Mouse (Mus musculus) embryonic facial prominence, embryonic 10.5 days (tissue): ENCODE data around the gene Pik3cd. TPM values are rescaled to one million over a fixed set of nuclear protein-coding genes. Genes with fewer than 3 reads are reported as not detected.
A peak's percentile ranks its signal among the peaks of the same experiment; 100 is the strongest.

Source experiments
- DNase-seq: peaks from one replicate; pipeline ENCODE4 v3.0.0-alpha.2; 2017; ENCODE audit warnings: low spot score
- H3K27ac ChIP-seq: fragments of 300-500 bp; sonication (generic); replicated peaks from 2 replicates; pipeline ENCODE4 v1.5.1; 2016; ENCODE audit warnings: mild to moderate bottlenecking
- H3K27me3 ChIP-seq: fragments of 300-500 bp; sonication (generic); replicated peaks from 2 replicates; pipeline ENCODE4 v1.6.1; 2016; ENCODE audit warnings: low read depth, mild to moderate bottlenecking; ENCODE audit not compliant: poor library complexity, severe bottlenecking
- H3K36me3 ChIP-seq: fragments of 300-500 bp; sonication (generic); replicated peaks from 2 replicates; pipeline ENCODE4 v1.6.1; 2016; ENCODE audit warnings: mild to moderate bottlenecking, moderate library complexity
- H3K4me1 ChIP-seq: fragments of 300-500 bp; sonication (generic); 2 replicates; pipeline ENCODE4 v1.6.1; 2016
- H3K4me3 ChIP-seq: fragments of 300-500 bp; sonication (generic); 2 replicates; pipeline ENCODE4 v1.5.1; 2016; ENCODE audit warnings: mild to moderate bottlenecking, moderate library complexity
- H3K9me3 ChIP-seq: fragments of 300-500 bp; sonication (generic); 2 replicates; pipeline ENCODE4 v1.6.1; 2016; ENCODE audit warnings: mild to moderate bottlenecking
- WGBS: fragments of 180-500 bp; shearing (Covaris S2); methylation state at CpG from one replicate; pipeline ENCODE4 v1.1.7; 2016; 5-methylcytosine and 5-hydroxymethylcytosine counted together
- polyA plus RNA-seq: library from polyadenylated mRNA; unstranded; fragments of >200 nt; fragmentation: Nextera tagmentation; extraction: Ambion mirVana; gene quantifications from 2 replicates; pipeline ENCODE4 v1.2.1, GENCODE M21; 2016

Gene Pik3cd
- polyA plus RNA-seq, 1 experiment from 2014 or later: 6.1 TPM

GRCm38 (mm10) chr4:149675378-149676261, 26.8 kb downstream of the Pik3cd start:
- DNase-seq: peak; percentile 90
- 1% methylated on average over 60 of the region's 60 CpGs for WGBS

GRCm38 (mm10) chr4:149674814-149675377, 27.5 kb downstream of the Pik3cd start:
- peaks cover 36% of the 10 kb centered on the region for H3K27me3 ChIP-seq
- H3K4me3 ChIP-seq: peak overlapping the region; percentile 66
- H3K36me3 ChIP-seq: no peaks in the 10 kb centered on the region; the same call in 1 of the 2 replicates
- WGBS: 8% methylated on average over 8 of the region's 8 CpGs
- no peak overlapping the region for H3K27ac ChIP-seq
- peaks cover 20% of the 10 kb centered on the region for H3K4me1 ChIP-seq
- no peak for DNase-seq
- H3K9me3 ChIP-seq: no peaks in the 10 kb centered on the region

More at GRCm38 (mm10) chr4:149675378-149676261, 26.8 kb downstream of the Pik3cd start:
- H3K9me3 ChIP-seq: no peaks in the 10 kb centered on the region
- peak overlapping the region; percentile 66 for H3K4me3 ChIP-seq
- H3K4me1 ChIP-seq: peaks cover 20% of the 10 kb centered on the region
- peak overlapping the region; percentile 68 for H3K27ac ChIP-seq
- peaks cover 36% of the 10 kb centered on the region for H3K27me3 ChIP-seq
- H3K36me3 ChIP-seq: no peaks in the 10 kb centered on the region; the same call in 1 of the 2 replicates

GRCm38 (mm10) chr4:149672747-149673146, 29.6 kb downstream of the Pik3cd start:
- Histone ChIP-seq H3K9me3 (no peaks in the 10 kb centered on the region), H3K27me3 (peaks cover 36% of the 10 kb centered on the region), H3K4me1 (peaks cover 18% of the 10 kb centered on the region), H3K4me3 (no peak overlapping the region), H3K27ac (no peak overlapping the region), H3K36me3 (no peaks in the 10 kb centered on the region; the same call in 1 of the 2 replicates)
- WGBS: 94% methylated on average over 5 of the region's 5 CpGs
- no peak for DNase-seq

GRCm38 (mm10) chr4:149671175-149671574, 31.2 kb downstream of the Pik3cd start:
- DNase-seq: no peak
- Histone ChIP-seq H3K4me1 (peaks cover 14% of the 10 kb centered on the region), H3K27ac (no peak overlapping the region), H3K36me3 (no peaks in the 10 kb centered on the region; the same call in 1 of the 2 replicates), H3K27me3 (peaks cover 31% of the 10 kb centered on the region), H3K4me3 (no peak overlapping the region), H3K9me3 (no peaks in the 10 kb centered on the region)
- 96% methylated on average over 6 of the region's 6 CpGs for WGBS

DNA sequence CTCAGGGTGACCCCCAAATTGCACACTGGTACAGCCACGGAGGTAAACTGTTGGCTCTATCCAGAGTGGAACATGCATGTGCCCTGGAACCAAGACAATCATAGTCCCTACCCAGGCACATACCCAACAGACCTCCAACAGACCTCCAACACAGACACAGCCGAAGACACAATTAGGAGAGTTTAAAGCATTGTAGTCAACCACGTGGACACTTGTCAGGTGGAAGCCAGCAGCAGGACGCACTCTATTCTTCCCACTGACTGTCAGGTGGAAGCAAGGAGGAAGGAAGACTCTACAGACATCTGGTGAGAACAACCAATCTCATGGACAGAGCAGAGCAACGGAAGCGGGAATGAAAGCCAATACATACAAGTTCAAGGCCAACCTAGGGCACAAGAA, 36.7 kb downstream of the Pik3cd start:
- DNase-seq: no peak
- H3K4me1 ChIP-seq: no peaks in the 10 kb centered on the region; the same call in 1 of the 2 replicates
- H3K27me3 ChIP-seq: no peaks in the 10 kb centered on the region
- 88% methylated on average over 6 of the region's 6 CpGs for WGBS
- H3K4me3 ChIP-seq: no peak overlapping the region
- H3K27ac ChIP-seq: no peak overlapping the region
- H3K36me3 ChIP-seq: no peaks in the 10 kb centered on the region
- no peaks in the 10 kb centered on the region for H3K9me3 ChIP-seq

GRCm38 (mm10) chr4:149665016-149665691, 37.2 kb downstream of the Pik3cd start:
- H3K27ac ChIP-seq: no peak overlapping the region
- H3K4me3 ChIP-seq: no peak overlapping the region
- 82% methylated on average over 6 of the region's 6 CpGs for WGBS
- H3K4me1 ChIP-seq: peaks cover 1% of the 10 kb centered on the region
- no peaks in the 10 kb centered on the region for H3K27me3 ChIP-seq
- DNase-seq: no peak
- H3K36me3 ChIP-seq: no peaks in the 10 kb centered on the region
- H3K9me3 ChIP-seq: no peaks in the 10 kb centered on the region

- peaks cover 8% of the 10 kb centered on the region for H3K4me1 ChIP-seq
- H3K27me3 ChIP-seq: no peaks in the 10 kb centered on the region
- peaks cover 8% of the 10 kb centered on the region; the same call in 1 of the 2 replicates for H3K36me3 ChIP-seq
- no peak overlapping the region for H3K27ac ChIP-seq
- H3K4me3 ChIP-seq: no peak overlapping the region
- WGBS: 81% methylated on average over 7 of the region's 7 CpGs
- H3K9me3 ChIP-seq: no peaks in the 10 kb centered on the region
- no peak for DNase-seq
Measured at GRCm38 (mm10) chr4:149663849-149664503, 38.4 kb downstream of the Pik3cd start.

- H3K27me3 ChIP-seq: no peaks in the 10 kb centered on the region
- 92% methylated on average over 14 of the region's 14 CpGs for WGBS
- peaks cover 12% of the 10 kb centered on the region; the same call in 1 of the 2 replicates for H3K36me3 ChIP-seq
- H3K27ac ChIP-seq: no peak overlapping the region
- peaks cover 11% of the 10 kb centered on the region for H3K4me1 ChIP-seq
- no peaks in the 10 kb centered on the region for H3K9me3 ChIP-seq
- no peak overlapping the region for H3K4me3 ChIP-seq
- DNase-seq: no peak
Measured at GRCm38 (mm10) chr4:149661967-149662589, 40.3 kb downstream of the Pik3cd start.

DNA sequence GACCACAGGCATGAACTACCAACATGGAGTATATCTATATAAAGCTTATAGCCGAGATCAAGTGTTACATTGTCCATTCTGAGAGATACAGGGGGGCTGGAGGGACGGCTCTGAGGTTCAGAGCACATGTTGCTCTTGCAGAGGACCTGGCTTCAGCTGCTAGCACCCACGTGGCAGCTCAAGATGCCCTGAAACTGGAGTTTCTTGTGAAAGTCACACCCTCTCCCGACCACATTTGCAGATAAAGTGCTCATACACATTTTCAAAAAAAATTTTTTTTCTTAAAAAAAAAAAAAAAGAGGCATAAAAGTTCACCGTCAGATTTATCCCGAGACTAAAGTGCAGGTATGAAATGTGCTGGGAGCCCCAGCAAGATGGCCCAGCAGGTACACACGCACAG, 41.8 kb downstream of the Pik3cd start:
- 87% methylated on average over 7 of the region's 7 CpGs for WGBS
- H3K9me3 ChIP-seq: no peaks in the 10 kb centered on the region

GRCm38 (mm10) chr4:149659495-149660116, 42.8 kb downstream of the Pik3cd start:
- 72% methylated on average over 25 of the region's 25 CpGs for WGBS
- peaks cover 11% of the 10 kb centered on the region for H3K4me1 ChIP-seq
- H3K27ac ChIP-seq: peak overlapping the region; percentile 1; the same call in 1 of the 2 replicates
- no peak overlapping the region for H3K4me3 ChIP-seq
- H3K9me3 ChIP-seq: no peaks in the 10 kb centered on the region
- H3K36me3 ChIP-seq: peaks cover 21% of the 10 kb centered on the region; the same call in 1 of the 2 replicates
- no peaks in the 10 kb centered on the region for H3K27me3 ChIP-seq
- peak; percentile 19 for DNase-seq

More for the DNA sequence above, 41.8 kb downstream of the Pik3cd start:
- Histone ChIP-seq H3K36me3 (peaks cover 12% of the 10 kb centered on the region; the same call in 1 of the 2 replicates), H3K27me3 (no peaks in the 10 kb centered on the region), H3K4me1 (peaks cover 11% of the 10 kb centered on the region), H3K27ac (no peak overlapping the region), H3K4me3 (no peak overlapping the region)
- DNase-seq: no peak

- Histone ChIP-seq H3K4me3 (no peak overlapping the region), H3K36me3 (peaks cover 37% of the 10 kb centered on the region), H3K9me3 (no peaks in the 10 kb centered on the region), H3K27ac (no peak overlapping the region), H3K27me3 (no peaks in the 10 kb centered on the region), H3K4me1 (peaks cover 11% of the 10 kb centered on the region)
- DNase-seq: no peak
- 74% methylated on average over 11 of the region's 11 CpGs for WGBS
Measured at GRCm38 (mm10) chr4:149657858-149658416, 44.4 kb downstream of the Pik3cd start.
